Mouse (Mus musculus): ENCODE data around the gene Prr36. TPM values are rescaled to one million over a fixed set of nuclear protein-coding genes. Genes with fewer than 3 reads are reported as not detected.

Prr36 gene
- 0.22 TPM for polyA plus RNA-seq (2014; fragmentation: Illumina TruSeq; extraction: RNeasy Lipid Tissue Mini Kit (QIAGEN cat#74804); ENCODE audit: low read depth, low replicate concordance)

GRCm38 (mm10) chr8:4216791-4217621 lies at the start of gene Prr36:
TSS of gene Prr36 (minus strand) at chr8:4217459.

DNA sequence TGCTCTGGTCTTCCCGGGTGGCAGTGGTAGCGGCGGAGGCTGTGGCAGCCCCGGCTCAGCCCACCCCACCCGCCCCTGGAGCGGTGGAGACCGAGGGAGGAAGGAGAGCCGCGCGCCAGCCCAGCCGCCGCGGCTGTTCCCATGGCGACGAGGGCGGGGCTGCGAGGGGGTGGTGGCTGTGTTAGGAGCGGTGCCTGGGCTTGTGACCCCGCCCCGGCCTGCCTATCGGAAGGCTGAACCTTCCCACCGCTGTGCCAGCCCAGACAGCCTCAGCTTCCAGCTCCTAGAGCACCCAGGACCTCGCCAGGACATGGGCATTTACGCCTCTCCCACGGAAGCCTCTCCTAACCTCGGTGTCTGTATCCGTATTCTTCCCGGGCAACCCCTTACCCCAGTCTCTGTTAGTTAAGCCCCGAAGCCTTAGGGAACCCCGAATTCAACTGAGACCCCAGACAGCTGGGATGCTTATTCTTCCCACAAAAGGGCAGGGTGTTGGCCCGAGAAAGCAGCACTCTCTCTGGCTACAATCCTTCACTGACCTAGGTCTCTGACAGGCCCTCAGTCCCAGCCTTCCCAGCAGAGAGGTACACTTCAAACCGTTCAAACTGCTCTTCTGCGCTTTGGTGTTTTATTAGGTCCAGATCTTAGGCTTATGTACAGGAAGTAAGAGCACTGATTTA lies 42.0 kb upstream of the Prr36 start, which contains the start of gene Ctxn1:
TSS of gene Ctxn1 (minus strand) at position 150 of the 680 bp plus-strand sequence.

GRCm38 (mm10) chr8:4252934-4253841 lies 35.9 kb upstream of the Prr36 start, which contains the start of gene Snapc2:
TSS of gene Snapc2 (plus strand) at chr8:4253080.

GRCm38 (mm10) chr8:4247951-4248540 lies 30.8 kb upstream of the Prr36 start, which contains the start of gene Tgfbr3l:
TSS of gene Tgfbr3l (plus strand) at chr8:4248214.

GRCm38 (mm10) chr8:4238434-4239192 lies 21.4 kb upstream of the Prr36 start, which contains the start of the genes Map2k7 and Gm49320:
TSS of gene Map2k7 (plus strand) at chr8:4238740.
TSS of gene Gm49320 (plus strand) at chr8:4238865.

GRCm38 (mm10) chr8:4226739-4227347 lies 9.6 kb upstream of the Prr36 start, which contains the start of gene Lrrc8e:
TSS of gene Lrrc8e (plus strand) at chr8:4226827.

GRCm38 (mm10) chr8:4165852-4166751 lies 51.2 kb downstream of the Prr36 start, which contains the start of gene Evi5l:
TSS of gene Evi5l (plus strand) at chr8:4166567.

Other genes starting within 250 kb of the Prr36 start
- gene Cd209f, start 111.6 kb downstream of the Prr36 start, polyA plus RNA-seq (2014; fragmentation: Illumina TruSeq; extraction: RNeasy Lipid Tissue Mini Kit (QIAGEN cat#74804); ENCODE audit: low read depth, low replicate concordance): 1.2 TPM
- 0.41 TPM for gene Cd209g, start 83.4 kb downstream of the Prr36 start, polyA plus RNA-seq (2014; fragmentation: Illumina TruSeq; extraction: RNeasy Lipid Tissue Mini Kit (QIAGEN cat#74804); ENCODE audit: low read depth, low replicate concordance)
- 2.4 TPM for gene Evi5l, start 50.9 kb downstream of the Prr36 start, polyA plus RNA-seq (2014; fragmentation: Illumina TruSeq; extraction: RNeasy Lipid Tissue Mini Kit (QIAGEN cat#74804); ENCODE audit: low read depth, low replicate concordance)
- 5.3 TPM for gene Lrrc8e, start 9.4 kb upstream of the Prr36 start, polyA plus RNA-seq (2014; fragmentation: Illumina TruSeq; extraction: RNeasy Lipid Tissue Mini Kit (QIAGEN cat#74804); ENCODE audit: low read depth, low replicate concordance)
- 7.0 TPM for gene Map2k7, start 21.3 kb upstream of the Prr36 start, polyA plus RNA-seq (2014; fragmentation: Illumina TruSeq; extraction: RNeasy Lipid Tissue Mini Kit (QIAGEN cat#74804); ENCODE audit: low read depth, low replicate concordance)
- gene Gm49320, start 21.4 kb upstream of the Prr36 start, polyA plus RNA-seq (2014; fragmentation: Illumina TruSeq; extraction: RNeasy Lipid Tissue Mini Kit (QIAGEN cat#74804); ENCODE audit: low read depth, low replicate concordance): not detected
- 14.7 TPM for gene Tgfbr3l, start 30.8 kb upstream of the Prr36 start, polyA plus RNA-seq (2014; fragmentation: Illumina TruSeq; extraction: RNeasy Lipid Tissue Mini Kit (QIAGEN cat#74804); ENCODE audit: low read depth, low replicate concordance)
- 2.2 TPM for gene Snapc2, start 35.6 kb upstream of the Prr36 start, polyA plus RNA-seq (2014; fragmentation: Illumina TruSeq; extraction: RNeasy Lipid Tissue Mini Kit (QIAGEN cat#74804); ENCODE audit: low read depth, low replicate concordance)
- gene Ctxn1, start 41.8 kb upstream of the Prr36 start, polyA plus RNA-seq (2014; fragmentation: Illumina TruSeq; extraction: RNeasy Lipid Tissue Mini Kit (QIAGEN cat#74804); ENCODE audit: low read depth, low replicate concordance): 1.0 TPM
- 163 TPM for gene Timm44, start 58.5 kb upstream of the Prr36 start, polyA plus RNA-seq (2014; fragmentation: Illumina TruSeq; extraction: RNeasy Lipid Tissue Mini Kit (QIAGEN cat#74804); ENCODE audit: low read depth, low replicate concordance)
- gene Ccl25, start 107.8 kb upstream of the Prr36 start, polyA plus RNA-seq (2014; fragmentation: Illumina TruSeq; extraction: RNeasy Lipid Tissue Mini Kit (QIAGEN cat#74804); ENCODE audit: low read depth, low replicate concordance): 31.0 TPM
- 53.7 TPM for gene Elavl1, start 108.0 kb upstream of the Prr36 start, polyA plus RNA-seq (2014; fragmentation: Illumina TruSeq; extraction: RNeasy Lipid Tissue Mini Kit (QIAGEN cat#74804); ENCODE audit: low read depth, low replicate concordance)

Data from sigmoid colon, adult 10 weeks (tissue).